Mouse (Mus musculus) frontal cortex, adult 2 months (tissue): ENCODE measurements around the gene Hist3h2a. TPM values are rescaled to one million over a fixed set of nuclear protein-coding genes. Genes with fewer than 3 reads are reported as not detected.

Experiments used
- DNase-seq, 2 experiments: peaks; one replicate each; pipeline ENCODE4 v3.0.0; 2022; ENCODE audit warnings: low spot score in 1 of 2; ENCODE audit errors: extremely low spot score in 1 of 2
- polyA plus RNA-seq: library from polyadenylated mRNA; depleted of rRNA; stranded (reverse); fragments of >200 nt; gene quantifications from 2 replicates; pipeline ENCODE4 v1.2.3, GENCODE M21; 2012; rRNA removed

Hist3h2a gene
- 54.3 and 57.7 TPM in 2 replicates for polyA plus RNA-seq

GRCm38 (mm10) chr11:58954420-58955142 is at the start of gene Hist3h2a, which contains the start of gene Trim17:
TSS of gene Hist3h2a (plus strand) at chr11:58954685.
TSS of gene Trim17 (plus strand) at chr11:58954685.
- peak; percentile 98 for DNase-seq

DNA sequence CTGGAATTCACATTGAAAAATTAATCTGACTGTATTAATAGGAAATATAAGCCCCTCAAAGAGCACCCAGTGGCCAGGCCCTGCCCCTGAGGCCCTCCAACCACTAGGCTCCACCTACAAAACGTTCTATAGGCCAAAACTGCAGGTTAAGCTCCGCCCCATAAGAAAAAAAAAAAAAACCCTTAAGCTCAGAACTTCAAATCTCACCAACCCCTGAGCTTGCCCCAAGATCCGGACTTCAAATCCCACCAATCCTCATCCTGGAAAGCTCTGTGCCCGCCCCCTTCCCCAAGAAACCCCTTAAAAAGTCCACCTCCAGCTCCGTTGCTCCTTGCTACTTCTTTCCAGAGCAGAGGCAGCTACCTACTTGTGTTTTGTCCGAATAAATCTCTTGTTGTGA is 49.6 kb upstream of the Hist3h2a start:
- DNase-seq, result peak in 1 of 2 experiments; percentile 11

- no peak for DNase-seq
Measured at GRCm38 (mm10) chr11:58913776-58914175, 40.7 kb upstream of the Hist3h2a start.

DNA sequence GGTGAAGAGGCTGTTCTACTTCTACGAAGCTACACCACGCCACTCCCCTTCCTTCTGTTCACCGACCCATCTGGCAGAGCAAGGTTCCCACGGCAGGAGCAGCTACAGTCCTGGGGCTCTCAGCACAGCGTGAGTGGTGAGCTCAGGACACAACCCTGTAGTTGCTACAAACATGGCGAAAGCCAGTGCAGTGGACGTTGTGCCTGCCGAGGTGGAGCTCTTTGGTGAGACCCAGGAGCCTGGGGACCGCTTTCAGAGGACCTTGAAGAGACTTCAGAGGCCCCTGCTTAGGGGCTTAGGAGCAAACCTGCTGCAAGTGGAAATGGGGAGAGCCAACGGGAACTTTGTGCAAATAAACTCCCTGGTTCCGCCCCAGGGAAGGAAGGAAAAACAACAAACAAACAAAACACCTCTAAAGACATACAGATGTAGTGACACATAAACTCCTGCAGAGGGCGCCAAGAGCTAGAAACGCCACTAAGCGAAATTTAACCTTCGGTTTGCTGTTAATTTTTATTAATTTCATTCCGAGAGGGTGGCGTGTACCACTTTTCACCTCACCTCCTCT is 39.9 kb upstream of the Hist3h2a start:
- peak in 1 of 2 experiments; percentile 39 for DNase-seq

GRCm38 (mm10) chr11:58916879-58917744 is 37.4 kb upstream of the Hist3h2a start:
- peak in 1 of 2 experiments; percentile 53 for DNase-seq

- DNase-seq, result no peak
Measured at GRCm38 (mm10) chr11:58917745-58918366, 36.6 kb upstream of the Hist3h2a start, which contains the start of gene Btnl10. TSS of gene Btnl10 (plus strand) at chr11:58917908.

DNA sequence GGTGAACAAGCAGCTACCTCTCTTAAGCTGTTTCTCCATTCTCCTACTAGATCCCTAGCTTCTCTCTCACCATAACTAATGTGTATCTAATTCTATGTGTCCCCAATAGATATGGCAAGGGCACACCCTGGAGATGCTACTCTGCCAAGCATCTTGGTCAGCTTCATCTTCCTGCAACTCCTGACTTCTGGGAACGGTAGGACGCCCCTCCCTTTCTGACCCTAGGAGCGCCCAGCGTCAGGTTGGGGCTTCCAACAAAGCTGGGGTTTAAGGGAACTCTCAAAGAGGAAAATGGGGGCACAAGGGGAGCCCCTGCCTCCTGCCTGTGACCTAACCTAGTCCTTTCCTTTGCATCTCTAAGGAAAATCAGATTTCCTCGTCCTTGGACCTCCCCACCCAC is 35.7 kb upstream of the Hist3h2a start:
- no peak for DNase-seq

- no peak for DNase-seq
Measured at GRCm38 (mm10) chr11:58922420-58922819, 32.1 kb upstream of the Hist3h2a start.

GRCm38 (mm10) chr11:58926651-58927050 is 27.8 kb upstream of the Hist3h2a start:
- DNase-seq, result no peak

DNA sequence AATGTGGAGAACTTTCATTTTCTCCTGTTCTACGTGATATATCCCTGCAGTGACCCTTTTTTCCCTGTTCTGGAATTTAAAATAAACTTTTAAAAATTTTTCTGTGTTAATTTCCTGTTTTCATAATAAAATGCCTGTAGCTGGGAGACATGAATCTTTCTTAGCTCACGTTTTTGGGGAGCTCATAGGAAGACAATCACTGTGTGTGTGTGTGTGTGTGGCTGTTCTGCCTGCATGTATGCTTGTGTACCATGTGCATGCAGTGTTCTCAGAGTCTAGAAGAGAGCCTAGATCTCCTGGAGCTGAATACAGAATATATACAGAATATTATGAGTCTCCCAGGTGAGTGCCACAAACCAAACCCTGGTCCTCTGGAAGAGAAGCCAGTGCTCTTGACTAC is 27.4 kb upstream of the Hist3h2a start:
- no peak for DNase-seq

- DNase-seq, result no peak
Measured at GRCm38 (mm10) chr11:58927790-58928651, 26.5 kb upstream of the Hist3h2a start.

GRCm38 (mm10) chr11:58929055-58929454 is 25.4 kb upstream of the Hist3h2a start:
- DNase-seq, result no peak

DNA sequence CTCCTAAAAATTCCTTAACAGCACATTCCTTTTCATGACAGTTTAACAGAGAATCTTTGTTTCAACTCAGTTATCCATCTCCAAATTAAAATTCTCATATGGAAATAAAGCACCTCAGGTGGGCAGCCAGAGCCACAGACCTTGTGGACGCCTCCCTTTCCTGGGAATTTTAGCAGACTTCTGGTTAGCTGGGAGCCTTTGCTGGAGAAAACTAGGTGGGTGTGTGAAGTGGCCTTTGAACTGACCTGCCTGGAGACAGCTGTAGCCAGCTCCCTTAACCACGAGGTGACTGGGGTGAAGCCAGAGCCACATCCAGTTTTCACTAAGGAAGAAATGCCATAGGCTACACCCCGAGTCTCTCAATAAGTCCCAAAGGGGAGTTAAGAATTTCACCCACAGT is 24.8 kb upstream of the Hist3h2a start:
- no peak for DNase-seq

DNA sequence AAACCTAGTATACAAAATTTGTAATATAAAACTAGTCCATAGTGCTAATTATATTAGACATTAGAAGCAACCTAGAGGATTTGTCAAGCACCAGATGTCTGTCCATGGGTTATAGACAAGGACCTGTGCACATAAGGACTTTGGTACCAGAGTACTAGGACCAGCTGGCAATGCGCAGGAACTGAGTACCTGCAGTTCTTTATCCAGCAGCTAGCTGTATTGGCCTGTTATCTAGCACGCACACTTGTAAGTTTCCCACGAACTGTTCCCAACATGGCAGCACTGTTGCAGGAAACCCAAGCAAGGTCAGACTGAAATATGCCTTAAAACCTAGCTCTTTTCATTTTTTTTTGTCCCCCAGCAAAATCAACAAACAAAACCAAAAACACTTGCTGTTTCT is 24.2 kb upstream of the Hist3h2a start:
- no peak for DNase-seq

DNA sequence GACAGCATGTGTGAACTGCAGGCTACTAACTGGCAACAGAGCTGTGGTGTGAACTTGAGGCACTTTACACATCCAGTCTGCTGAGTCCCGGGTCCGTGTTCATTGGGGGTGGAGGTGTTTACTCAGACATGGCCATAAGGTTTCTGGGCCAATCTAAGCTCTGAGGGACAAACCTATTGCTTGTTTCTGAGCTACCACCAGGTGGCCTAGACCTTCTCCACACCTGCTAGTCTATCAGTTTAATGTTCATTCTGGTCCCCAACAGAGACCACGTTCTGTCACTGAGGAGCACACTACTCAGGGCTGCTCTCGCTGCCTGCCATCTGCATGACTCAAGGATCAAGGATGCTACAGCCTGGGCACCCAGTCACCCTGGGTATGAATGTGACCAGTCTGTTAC is 22.9 kb upstream of the Hist3h2a start:
- DNase-seq, result no peak

GRCm38 (mm10) chr11:58937909-58938308 is 16.6 kb upstream of the Hist3h2a start:
- no peak for DNase-seq

DNA sequence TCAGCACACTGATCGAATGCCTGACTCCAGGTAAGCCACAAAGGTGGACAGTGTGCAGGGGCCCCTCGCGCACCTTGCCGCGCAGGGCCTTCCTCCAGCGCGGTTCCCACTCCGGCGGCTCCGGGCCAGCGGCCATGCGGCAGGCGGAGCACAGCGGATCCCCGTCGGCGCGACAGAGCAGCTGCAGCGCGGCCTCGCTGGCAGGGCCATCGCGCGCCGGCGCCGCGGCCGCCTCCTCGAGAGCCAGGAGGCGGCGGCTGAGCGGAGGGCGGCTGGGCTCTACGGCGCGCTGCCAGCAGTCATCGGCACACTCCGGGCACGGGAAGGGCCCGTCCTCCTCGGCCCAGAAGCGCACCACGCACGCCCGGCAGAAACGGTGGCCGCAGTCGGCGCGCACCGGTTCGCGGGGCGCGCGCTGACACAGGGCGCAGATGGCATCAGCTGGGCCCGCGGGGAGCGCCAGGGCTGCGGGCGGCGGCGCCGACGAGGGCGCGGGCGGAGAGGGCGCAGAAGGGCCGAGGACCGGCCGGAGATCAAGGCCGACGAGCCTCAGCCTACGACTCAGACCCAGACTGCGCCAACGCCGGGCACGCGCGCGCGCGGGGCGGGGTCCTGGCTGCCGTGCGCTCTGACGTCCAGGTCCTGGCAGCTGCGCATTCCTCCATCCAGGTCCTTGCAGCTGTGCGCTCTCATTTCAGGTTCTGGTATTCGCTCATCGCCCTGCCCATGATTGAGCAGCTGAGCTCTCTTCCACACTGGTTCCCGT is 16.0 kb upstream of the Hist3h2a start, which contains the start of gene Rnf187:
Rnf187 (minus strand) TSS at position 595 of the 766 bp plus-strand sequence.
- DNase-seq, result peak; percentile 89 to 94

DNA sequence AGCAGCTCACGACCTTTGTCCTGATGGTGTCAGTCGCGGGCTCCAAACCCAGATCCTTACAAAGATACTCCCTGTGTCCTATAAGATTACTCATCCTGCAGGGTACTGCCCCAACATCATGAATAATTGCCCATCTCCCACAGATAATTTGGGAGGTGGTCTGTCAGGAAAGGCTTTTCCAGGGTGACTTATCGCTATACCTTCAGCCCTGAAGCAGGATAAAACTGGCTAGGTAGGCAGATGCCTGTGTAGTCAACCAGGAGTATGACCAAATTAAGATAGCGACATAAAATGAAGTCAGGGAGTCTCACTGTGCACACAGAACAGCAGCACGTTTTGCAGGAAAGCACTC is 15.4 kb upstream of the Hist3h2a start:
- no peak for DNase-seq

GRCm38 (mm10) chr11:58944136-58944535 is 10.3 kb upstream of the Hist3h2a start:
- DNase-seq, result peak in 1 of 2 experiments; percentile 20
